Mouse (Mus musculus): ENCODE measurements around the gene Col2a1. TPM values are rescaled to one million over a fixed set of nuclear protein-coding genes. Genes with fewer than 3 reads are reported as not detected.

Gene Col2a1
- polyA plus RNA-seq, 2 experiments from 2014 or later = 0.25 TPM; not detected in 1

DNA sequence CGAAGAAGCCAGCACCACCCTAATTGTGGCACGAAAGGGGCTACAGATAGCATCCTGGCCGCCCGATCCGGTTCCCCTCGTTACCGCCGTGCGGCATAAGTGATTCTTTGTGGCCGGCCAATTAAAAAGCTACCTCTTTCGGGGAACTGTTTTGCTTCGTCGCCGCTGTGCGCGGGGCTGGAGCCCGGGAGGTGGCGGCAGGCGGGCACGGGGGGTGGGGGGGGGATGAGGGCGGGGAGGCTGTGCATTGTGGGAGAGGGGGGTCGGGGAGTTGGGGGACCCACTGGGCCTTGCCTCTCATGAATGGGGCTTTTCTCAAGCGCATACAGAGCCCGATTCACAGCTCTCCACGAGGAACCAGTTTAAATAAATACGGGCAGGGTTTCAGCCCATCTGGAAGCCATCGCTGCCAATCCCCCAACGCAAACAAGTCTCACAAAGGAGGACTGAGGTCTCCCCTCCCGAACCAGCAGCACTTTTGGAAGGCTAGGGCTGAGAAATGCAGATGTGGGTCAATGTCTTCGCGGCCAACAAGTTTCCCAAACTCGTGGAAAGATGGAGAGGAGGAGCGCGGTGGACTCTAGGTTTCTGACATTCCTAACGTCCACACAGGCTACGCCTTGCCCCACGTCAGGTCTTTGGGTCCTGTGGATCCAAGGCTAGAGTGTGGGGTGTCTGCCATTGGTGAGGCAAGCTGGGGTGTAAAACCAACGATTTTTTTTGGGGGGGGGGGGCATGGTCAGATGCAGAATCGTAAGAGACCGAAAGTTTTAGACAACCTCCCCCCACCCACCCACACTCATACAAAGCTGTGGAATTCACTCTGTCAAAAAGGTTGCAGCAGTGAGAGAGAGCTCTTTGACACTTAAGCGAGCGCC, 2.1 kb downstream of the Col2a1 start:
- ATAC-seq = no peak

DNA sequence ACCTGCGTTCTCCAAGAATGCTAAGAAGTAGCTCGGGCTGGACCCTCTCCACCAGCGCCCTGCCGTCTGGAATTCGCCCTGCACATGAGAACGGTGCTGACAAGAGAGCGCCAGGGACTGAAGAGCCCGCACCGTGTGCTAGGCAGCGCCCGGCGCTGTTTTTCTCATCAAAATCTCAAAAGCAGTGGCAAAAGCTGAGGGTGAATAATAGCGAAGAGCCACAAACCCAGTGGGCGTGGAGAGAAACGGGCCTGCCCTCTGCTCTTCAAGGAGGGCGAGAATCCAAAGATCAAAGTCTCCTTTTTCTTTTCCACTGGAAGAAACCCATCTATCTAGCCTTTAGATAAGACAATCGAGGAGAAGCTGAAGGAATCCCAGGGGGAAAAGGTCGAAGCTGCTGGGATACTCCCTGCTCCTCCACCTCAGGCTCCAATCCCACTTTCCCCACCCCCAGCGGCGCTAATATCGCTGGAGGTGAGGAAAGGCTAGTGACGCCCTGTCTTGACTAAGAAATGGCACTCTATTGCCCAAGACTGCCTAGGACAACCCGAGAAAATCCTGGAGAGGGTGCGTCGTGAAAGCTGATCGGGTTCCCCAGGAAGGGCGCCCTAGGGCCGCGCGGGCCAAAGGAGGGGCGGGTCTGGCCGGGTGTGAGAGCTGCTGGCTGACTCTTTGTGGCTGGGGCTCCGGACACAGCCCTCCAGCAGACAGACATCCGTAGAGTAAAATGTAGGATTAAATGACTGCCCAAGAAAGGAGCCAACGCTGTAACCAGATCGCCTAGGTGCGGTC, 3.0 kb downstream of the Col2a1 start:
- ATAC-seq = no peak

DNA sequence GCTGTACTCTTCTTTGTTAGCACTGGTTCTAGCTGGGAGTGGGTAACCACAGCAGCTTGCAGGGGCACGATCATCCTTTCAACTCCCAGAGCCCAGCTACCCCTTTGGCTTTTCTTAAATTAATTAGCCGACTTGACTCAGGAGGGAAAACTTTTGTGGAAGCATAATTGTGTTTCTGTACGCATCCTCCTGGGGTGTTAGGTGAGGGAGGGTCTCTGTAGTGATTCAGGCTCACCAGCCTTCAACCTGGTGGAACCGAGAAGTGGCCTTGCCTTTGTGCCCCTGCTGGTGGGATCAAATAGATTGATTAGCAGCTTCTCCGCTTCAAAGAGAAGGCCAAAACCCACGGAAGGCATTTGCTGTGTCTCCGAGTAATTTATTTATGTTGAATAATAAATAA, 4.5 kb downstream of the Col2a1 start:
- no peak for ATAC-seq

DNA sequence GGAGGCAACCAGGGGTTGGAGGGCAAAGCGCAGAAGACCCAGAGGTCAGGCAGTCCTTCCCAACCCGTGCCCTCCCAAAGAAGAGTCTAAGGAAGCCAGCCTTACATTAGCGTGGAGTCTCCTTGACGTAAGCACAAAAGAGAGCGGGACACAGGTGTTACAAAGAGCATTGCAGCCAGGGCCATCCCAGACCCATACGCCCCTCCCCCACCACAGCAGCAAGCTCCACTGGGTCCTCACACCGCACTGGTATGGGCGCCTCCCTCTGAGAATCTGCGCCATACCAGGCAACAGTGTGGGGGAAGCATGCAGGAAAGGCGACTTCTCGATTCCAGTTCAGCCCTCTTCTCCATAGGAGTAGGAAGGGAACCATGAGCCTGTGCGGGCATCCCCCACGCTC, 4.9 kb downstream of the Col2a1 start:
- no peak for ATAC-seq

DNA sequence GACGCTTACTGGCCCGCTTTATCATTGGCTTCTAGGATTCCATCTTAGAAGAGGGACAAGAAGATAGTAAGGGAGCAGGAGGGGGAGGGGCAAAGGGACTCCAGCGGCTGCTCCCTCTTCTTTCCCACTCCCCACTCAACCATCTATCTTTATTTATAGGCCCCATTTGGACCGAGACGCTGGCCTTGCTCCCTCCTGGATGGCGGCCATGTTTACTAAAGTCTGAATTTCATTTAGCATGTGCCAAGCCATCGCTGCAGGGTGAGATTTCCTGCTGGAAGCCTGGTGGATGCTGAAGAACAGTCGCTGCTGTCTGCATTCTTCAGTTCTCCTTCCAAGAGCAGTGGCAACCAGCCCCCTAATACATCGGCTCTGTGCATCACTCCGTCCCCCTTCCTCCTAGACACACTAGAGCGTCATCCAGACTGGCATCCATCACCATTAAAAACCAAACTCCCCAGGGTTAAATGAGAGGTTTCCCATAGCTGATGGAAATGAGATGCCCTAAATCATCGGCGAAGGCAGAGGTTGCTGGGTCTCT, 7.7 kb downstream of the Col2a1 start:
- ATAC-seq = no peak

DNA sequence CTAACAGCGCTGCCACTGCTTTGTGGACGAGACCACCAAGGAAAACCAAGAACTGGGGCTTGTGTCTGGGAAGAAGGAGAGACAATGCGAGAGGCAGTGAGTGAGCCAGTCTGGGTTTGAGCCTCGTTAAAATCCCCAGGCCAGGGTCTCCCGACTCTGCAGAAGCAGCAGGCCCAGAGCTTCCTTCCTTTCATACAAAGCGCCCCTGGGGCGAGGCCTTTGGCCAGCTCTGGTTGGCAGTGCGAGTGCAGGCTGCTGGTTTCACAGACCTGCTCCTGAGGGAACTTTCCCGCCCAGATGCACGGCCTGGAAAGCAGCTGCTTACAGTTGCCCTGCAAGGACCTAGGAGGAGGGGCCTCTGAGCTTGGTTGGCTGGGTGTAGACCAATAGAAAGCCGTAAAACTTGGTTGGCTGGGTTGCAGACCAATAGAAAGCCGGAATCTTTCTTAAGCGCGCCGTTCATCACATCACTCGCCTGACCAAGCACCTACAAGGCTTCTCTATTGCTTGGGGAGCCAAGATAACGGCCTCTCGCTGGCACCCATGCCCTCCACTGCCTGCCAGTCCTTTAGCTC, 11.7 kb downstream of the Col2a1 start:
- peak; percentile 85 for ATAC-seq

DNA sequence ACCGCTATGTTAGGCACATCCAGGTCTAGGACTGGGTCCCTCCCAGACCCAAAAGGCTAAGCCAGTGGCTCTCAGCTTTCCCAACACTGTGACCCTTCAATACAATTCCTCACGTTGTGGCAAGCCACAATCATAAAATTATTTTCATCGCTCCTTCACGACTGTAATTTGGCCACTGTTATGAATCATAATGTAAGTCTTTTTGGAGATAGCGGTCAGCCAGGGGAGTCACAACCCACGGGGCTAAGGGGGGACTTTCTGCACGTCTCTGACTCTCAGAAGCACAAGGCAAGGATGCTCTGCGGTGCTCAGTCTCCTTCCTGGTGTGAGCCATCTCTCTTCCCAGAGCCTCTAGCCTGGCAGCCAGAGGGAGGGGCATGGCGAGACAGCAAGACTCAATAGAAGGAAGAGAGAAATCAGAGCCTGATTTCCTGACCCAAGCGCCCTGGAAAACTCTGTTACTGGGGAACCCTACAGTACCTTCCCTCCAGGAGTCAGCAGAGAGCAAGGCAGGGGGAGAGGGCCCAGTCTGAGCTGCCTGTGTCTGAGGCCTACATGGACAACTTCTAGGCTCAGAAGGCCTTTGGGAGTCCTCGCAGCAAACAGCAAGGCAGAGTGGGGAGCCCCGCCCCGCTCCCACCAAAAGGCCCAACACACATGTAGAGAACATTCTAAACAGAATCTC, 12.3 kb downstream of the Col2a1 start:
- no peak for ATAC-seq

DNA sequence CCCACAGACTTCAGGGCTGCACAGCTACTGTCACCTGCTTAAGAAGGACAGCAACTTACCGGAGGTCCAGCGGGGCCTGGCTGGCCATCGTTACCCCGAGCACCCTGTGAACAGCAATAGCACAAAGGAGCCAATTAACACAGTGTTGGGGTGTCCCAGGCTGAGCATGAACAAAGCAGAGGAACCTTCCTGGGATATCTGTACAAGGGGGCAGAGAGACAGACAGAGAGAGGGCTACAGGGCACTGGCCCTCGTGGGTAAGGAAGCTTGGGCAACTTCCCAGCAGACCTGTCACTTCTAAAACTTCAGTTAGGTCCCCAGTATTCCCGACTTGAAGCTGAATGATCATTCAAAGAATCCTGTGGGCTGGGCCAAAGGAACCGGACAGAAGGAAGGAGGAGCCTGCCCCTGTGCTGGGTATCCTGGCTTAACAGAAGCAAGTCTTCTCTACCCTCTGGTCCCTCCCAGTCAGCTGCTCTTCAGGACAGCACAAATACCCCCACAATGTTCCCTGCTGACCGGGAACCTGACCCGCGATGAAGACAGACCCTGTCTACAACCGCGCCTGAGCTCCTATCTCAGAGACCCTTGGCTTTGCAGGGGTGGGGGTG, 13.1 kb downstream of the Col2a1 start:
- ATAC-seq = no peak

DNA sequence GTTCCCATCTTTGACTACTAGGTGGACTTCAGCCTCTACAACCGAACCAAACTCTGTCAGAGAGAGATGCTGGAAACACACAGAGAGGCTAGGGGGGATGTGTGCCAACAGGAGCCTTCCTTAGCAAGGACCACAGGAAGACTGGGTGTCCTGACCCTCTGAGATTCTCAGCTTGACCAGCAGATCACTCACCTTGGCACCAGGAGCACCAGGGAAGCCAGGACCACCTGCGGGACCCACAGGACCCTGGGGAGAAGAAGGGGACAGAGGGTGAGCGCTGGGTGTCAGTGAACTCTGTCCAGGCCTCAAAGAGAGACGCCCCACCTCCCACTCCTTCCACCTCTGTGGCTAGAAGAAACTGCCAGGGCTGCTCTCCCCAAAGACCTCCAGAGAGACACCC, 13.8 kb downstream of the Col2a1 start:
- no peak for ATAC-seq

DNA sequence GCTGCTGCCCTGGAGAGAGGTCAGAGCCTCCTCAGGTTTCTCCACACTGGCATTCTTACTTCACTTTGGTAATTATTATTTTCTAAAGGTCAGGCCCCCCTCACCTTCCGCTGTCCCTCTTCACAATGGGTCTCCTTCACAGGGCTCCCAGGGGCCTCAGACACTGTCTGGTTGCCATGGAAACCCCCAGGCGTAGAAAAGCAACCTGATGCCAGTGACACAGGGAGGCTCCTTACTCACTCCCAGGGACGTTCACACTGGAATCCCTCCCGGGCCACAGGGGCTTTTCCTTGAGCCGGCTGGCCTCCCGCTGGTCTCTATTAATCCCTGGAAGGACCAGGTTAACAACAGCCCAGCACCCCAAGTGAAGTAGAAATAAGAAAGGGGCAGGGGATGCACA, 14.4 kb downstream of the Col2a1 start:
- no peak for ATAC-seq

DNA sequence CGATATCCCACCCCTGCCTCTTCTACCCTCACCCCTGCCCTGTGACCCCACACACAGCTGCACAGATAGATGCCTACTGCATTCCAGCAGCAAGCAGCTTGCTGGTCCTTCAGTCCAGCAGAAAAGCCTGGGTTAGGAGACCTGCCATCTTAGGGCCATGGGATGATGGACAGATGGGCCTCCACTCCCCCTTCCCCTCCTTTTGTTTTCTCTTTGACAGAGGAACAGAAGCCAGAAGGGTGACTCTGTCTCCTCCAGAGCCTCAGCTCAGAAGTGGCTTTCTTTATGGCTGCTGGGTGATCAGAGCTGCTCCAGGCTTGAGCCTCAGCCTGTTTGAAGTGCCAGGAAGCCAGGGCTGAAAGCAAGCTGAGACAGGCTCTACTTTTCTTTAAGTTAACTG, 15.0 kb downstream of the Col2a1 start:
- ATAC-seq = no peak

DNA sequence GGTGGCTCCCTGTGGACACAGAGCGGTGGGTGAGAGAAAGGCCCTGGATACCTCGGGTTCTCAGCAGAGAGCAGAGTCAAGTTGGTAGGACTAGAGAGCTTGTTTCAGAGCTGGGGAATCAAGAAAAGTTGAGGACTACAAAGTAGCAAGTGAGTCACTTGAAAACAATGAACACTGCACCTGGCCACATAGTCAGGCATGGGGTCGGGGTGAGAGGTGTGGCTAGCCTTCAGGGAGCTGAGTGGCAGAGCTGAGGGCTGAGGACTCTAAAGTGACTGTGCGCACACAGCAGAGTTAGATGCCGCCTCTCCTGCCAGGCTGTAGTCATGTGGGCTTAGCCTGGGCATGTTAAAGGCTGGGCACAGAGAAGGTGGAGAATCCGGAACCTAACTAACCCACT, 22.9 kb downstream of the Col2a1 start:
- no peak for ATAC-seq

DNA sequence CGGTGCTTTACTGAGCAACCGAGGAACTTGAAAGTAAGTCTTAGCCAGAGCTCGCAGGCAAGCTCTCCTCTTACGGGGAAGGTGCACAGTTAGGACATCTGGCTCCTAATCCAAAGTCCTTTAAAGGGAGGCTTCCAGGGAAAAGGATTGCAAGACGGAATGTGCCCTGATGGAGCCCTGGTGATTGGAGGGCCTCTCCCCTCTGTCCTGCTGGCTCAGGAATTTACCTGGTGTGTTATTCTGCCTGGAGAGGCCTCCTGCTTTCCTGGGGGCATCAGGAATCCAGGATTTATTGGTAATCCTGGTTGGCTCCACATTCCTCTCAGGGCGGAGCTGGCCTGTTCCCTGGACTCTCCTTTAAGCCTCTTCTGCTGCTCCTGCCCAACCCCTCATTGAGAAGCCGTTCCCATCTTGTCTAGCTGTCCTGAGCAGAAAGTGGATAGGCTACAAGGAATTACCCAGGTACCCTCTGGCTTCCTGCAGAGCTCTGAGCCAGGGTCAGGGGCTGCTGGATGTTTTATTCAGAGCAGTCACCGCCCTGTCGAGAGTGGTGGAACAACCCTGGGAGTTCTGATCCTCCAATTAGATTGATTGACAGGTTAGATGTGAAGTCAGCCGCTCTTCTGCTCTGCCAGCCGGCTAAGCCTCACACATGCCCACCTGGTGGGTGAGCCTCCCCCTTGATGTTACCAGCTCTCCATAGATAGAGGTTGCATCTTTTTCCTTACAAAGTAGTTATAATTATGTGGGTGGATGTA, 31.1 kb downstream of the Col2a1 start:
- no peak for ATAC-seq

DNA sequence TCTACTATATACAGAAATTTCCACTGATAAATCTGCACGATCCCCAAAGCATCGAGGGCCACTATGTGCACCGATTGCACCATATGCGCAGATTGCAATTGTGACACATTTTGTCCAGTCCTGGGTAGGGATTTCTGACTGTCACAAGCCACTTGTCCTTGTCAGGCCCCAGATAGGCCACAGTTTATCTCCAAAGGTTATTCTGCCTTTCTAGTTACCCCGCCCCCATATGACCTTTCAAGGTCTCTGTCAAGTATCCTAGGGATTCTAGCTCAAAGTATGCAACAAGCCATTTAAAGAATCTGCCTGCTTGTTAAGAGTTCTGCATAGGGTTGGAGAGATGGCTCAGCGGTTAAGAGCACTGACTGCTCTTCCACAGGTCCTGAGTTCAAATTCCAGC, 31.9 kb downstream of the Col2a1 start:
- no peak for ATAC-seq

DNA sequence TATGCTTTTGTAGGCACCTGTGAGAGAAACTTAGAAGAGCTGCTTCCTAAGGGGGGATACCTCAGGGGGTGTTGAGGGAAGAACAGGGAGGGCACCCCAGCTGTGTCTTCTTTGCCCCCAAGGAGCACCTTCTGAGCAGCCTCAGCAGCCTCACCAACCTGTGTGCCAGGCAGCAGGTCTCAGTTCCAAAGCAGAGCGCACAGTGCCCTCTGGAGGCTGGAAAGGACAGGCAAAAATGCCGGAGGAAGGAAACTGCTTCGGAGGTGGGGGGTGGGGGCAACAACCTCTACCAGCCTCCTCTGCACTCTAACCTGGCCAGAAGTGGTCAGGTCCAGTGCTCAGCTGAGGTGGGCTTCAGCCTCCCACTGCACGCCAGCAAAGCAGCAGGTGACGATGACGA, 34.2 kb downstream of the Col2a1 start:
- ATAC-seq = no peak

DNA sequence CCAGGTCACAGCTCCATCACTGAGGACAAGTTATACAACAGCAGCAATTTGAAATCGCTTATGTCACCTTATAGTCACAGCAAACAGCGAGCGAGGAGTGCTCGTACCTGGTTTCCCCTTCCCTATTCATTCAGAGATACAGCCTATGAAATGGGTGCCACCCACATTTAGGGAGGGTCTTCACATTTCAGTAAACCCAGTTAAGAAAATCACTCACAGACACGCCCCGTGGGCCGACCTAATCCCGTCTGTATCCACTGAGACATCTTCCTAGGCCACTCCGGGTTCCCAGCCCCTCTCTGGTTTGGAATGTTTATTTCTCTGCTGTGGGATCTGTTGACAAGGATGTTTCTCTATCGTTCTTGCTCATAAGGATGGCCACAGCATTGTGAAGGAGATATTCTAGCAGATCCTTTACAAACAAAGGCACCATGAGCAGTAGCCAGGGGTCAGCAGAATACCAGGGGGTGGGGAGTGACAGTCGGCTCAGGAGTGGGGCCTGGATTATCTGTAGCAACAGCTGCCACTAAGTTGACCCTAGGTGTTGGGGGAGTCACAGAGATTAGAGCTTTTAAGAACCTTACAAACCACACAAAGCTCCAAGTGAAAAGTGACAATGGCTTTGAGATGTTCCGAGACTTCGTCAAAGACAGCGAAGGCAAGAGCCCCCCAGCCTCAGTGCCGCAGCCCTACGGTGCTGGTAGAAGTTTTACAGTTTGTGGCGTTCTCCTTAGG, 39.0 kb downstream of the Col2a1 start:
- no peak for ATAC-seq

DNA sequence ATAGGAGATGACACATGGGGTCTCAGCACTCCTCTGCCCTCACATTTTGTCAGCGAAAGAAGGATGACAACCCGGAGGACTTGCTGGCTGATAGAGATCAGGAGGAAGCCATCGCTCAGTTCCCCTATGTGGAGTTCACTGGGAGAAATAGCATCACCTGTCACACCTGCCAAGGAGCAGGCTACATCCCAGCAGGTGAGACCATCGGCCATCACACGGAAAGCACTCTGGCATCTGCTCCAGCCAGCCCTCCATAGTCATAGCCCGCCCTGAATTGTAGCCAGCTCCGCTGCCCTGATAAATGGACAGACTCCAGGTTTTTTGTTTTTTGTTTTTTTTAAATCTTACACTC, 39.7 kb downstream of the Col2a1 start:
- no peak for ATAC-seq

DNA sequence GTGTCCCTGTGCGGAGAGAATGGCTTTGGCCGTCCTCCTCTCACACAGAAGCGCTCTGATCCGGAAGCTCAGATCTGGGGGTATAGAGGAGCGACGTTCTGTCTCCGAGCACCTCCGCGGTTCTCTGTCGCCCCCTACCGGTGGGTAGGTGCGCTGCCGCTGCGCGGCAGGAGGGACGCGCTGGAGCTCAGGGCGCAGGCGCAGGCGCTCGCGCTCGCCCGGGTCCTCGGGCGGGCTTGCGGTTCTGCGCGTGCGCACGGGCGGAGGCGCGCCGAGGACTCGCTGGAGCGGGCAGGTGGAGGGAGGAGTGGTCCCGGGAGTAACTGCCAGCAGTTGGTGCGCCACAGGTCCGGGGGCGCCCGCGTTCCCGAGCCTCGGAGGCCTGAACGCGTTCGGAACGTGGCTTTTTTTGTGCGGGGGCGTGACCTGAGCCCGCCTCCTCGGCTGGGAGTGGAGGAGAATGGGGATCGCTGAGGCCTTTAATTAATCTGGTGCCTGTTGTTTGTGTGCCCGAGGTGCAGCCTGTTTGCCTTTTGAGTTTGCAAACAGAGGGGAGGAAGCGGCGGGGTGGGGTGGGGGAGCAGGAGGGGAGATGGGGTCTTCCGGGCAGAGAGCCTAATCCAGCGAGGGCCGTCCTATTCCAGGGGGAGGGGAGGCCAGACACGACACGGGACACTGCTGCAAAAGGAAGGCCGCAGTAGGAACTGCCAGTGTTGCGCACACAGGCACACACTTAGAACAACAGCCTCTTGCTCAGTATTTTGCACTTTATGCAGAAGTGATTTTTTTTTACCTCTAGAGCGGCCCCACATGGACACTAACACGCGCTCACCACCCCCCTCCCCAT, 40.3 kb downstream of the Col2a1 start, which contains the start of gene Tmem106c:
Tmem106c (plus strand) TSS at position 212 of the 847 bp plus-strand sequence.
- peak; percentile 90 for ATAC-seq

DNA sequence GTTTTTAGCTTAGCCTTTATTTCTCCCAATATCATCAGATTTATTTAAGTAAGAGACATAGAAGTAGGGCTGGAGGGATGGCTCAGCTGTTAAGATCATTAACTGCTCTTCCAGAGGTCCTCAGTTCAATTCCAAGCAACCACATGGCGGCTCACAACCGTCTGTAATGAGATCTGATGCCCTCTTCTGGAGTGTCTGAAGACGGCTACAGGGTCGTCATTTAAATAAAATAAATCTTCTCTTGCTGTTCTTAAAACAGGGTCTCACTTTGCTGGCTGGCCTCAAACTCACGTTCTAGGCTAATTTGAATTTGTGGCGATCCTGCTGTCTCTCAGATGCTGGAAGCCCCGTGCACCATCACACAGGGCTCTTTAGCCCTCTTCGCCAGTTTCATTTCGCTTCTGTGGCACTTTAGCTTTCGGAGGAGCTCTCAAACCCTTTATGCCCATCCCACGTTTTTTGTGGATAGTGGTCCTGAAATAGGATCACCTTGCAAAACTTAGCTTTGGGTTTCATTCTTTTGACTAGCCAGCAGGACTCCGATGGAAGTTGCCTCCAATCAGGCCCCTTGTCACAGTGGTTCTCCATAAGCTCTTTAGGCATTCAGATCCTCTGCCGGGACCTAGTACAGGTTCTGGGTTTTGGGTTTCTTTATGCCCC, 41.0 kb downstream of the Col2a1 start:
- ATAC-seq = peak; percentile 20

Data from activated CD4-positive, CD25-positive, alpha-beta regulatory T cell, adult 4 months (primary cell).